Mouse (Mus musculus): ENCODE data around the gene Rep15. TPM values are rescaled to one million over a fixed set of nuclear protein-coding genes. Genes with fewer than 3 reads are reported as not detected.

Gene Rep15
- polyA plus RNA-seq (2014; fragmentation: Illumina TruSeq; extraction: RNeasy Lipid Tissue Mini Kit (QIAGEN cat#74804)), result 2.6 TPM

GRCm38 (mm10) chr6:147032303-147032925 is at the start of gene Rep15:
TSS of gene Rep15 (plus strand) at chr6:147032584.

GRCm38 (mm10) chr6:147042291-147043290 is 10.2 kb downstream of the Rep15 start, which contains the start of gene Mrps35:
TSS of gene Mrps35 (plus strand) at chr6:147042764.

Other genes with a start within 250 kb of the Rep15 start
- gene Arntl2, start 236.5 kb upstream of the Rep15 start, polyA plus RNA-seq (2014; fragmentation: Illumina TruSeq; extraction: RNeasy Lipid Tissue Mini Kit (QIAGEN cat#74804)), result 4.6 TPM
- gene Smco2, start 182.5 kb upstream of the Rep15 start, polyA plus RNA-seq (2014; fragmentation: Illumina TruSeq; extraction: RNeasy Lipid Tissue Mini Kit (QIAGEN cat#74804)), result not detected
- 103 TPM for gene Ppfibp1, start 144.1 kb upstream of the Rep15 start, polyA plus RNA-seq (2014; fragmentation: Illumina TruSeq; extraction: RNeasy Lipid Tissue Mini Kit (QIAGEN cat#74804))
- gene 1700034J05Rik, start 78.2 kb upstream of the Rep15 start, polyA plus RNA-seq (2014; fragmentation: Illumina TruSeq; extraction: RNeasy Lipid Tissue Mini Kit (QIAGEN cat#74804)), result not detected
- gene Mrps35, start 10.2 kb downstream of the Rep15 start, polyA plus RNA-seq (2014; fragmentation: Illumina TruSeq; extraction: RNeasy Lipid Tissue Mini Kit (QIAGEN cat#74804)), result 15.3 TPM
- not detected for gene Mansc4, start 54.4 kb downstream of the Rep15 start, polyA plus RNA-seq (2014; fragmentation: Illumina TruSeq; extraction: RNeasy Lipid Tissue Mini Kit (QIAGEN cat#74804))
- 44.8 TPM for gene Klhl42, start 58.8 kb downstream of the Rep15 start, polyA plus RNA-seq (2014; fragmentation: Illumina TruSeq; extraction: RNeasy Lipid Tissue Mini Kit (QIAGEN cat#74804))
- 1.2 TPM for gene Pthlh, start 231.6 kb downstream of the Rep15 start, polyA plus RNA-seq (2014; fragmentation: Illumina TruSeq; extraction: RNeasy Lipid Tissue Mini Kit (QIAGEN cat#74804))

Measured in ovary, adult 10 weeks (tissue).